Mouse (Mus musculus): ENCODE measurements around the gene Myf6. TPM values are rescaled to one million over a fixed set of nuclear protein-coding genes. Genes with fewer than 3 reads are reported as not detected.

Gene Myf6
- polyA plus RNA-seq, 1 experiment = not detected

DNA sequence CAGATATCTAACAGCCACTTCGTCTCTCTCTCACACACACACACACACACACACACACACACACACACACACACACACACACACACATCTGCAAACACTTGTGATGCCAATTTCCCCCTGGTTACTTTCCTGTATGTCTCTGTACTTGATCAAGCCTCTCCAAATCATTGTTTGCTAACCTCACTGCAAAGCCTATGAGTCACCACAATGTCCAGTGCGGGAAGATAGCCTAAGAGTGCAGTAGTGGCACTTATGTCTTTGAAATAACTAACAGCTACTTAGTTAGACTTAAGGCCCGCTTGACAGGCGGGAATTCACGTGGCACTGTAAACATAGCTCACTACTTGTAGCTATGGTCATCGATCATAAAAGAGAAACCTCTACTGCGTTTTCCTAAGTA is 26.7 kb downstream of the Myf6 start:
- Histone ChIP-seq H3K4me1 (ENCODE audit: control insufficient read depth, insufficient read depth, low read length) (no peaks in the 10 kb centered on the region), H3K27ac (ENCODE audit: insufficient read depth, low read length) (no peak overlapping the region), H3K4me3 (ENCODE audit: insufficient read depth, low read length) (no peak overlapping the region)
- TF ChIP-seq POLR2A (IDR thresholded peaks at IDR 0.05; ENCODE audit: low read depth, low read length) = no peak
- no peak for TF ChIP-seq CTCF (IDR thresholded peaks at IDR 0.05; ENCODE audit: borderline replicate concordance, insufficient read depth, low read length)

- no peak for TF ChIP-seq CTCF (IDR thresholded peaks at IDR 0.05; ENCODE audit: borderline replicate concordance, insufficient read depth, low read length)
- no peak for TF ChIP-seq POLR2A (IDR thresholded peaks at IDR 0.05; ENCODE audit: low read depth, low read length)
- no peak overlapping the region for H3K4me3 ChIP-seq (ENCODE audit: insufficient read depth, low read length)
- no peaks in the 10 kb centered on the region for H3K4me1 ChIP-seq (ENCODE audit: control insufficient read depth, insufficient read depth, low read length)
- H3K27ac ChIP-seq (ENCODE audit: insufficient read depth, low read length) = no peak overlapping the region
These were observed 44.8 kb downstream of the Myf6 start for GRCm38 (mm10) chr10:107449496-107450330.

Other genes with a start within 250 kb of the Myf6 start
- gene Lin7a, start 223.1 kb downstream of the Myf6 start, polyA plus RNA-seq (2011; ENCODE audit: insufficient read length, low read depth, missing spikeins) = 0.75 and 1.5 TPM in 2 replicates
- gene Myf5, start 8.6 kb downstream of the Myf6 start, polyA plus RNA-seq (2011; ENCODE audit: insufficient read length, low read depth, missing spikeins) = not detected in 2 replicates
- 0.78 and 1.3 TPM in 2 replicates for gene Ptprq, start 225.3 kb upstream of the Myf6 start, polyA plus RNA-seq (2011; ENCODE audit: insufficient read length, low read depth, missing spikeins)

Measured in embryonic fibroblast, embryonic 13.5 days (primary cell).